Mouse (Mus musculus): ENCODE measurements around the gene Itpripl2. TPM values are rescaled to one million over a fixed set of nuclear protein-coding genes. Genes with fewer than 3 reads are reported as not detected.

Itpripl2 gene
- polyA plus RNA-seq, 1 experiment from 2014 or later, result 4.7 TPM

GRCm38 (mm10) chr7:118517819-118518218, 26.0 kb upstream of the Itpripl2 start:
- H3K4me2 ChIP-seq (replicated peaks; ENCODE audit: low read depth, low read length), result no peak overlapping the region
- WGBS, result 63% methylated on average over 2 of the region's 2 CpGs
- no peaks in the 10 kb centered on the region for H3K27me3 ChIP-seq (ENCODE audit: insufficient read depth, low read length)
- H3K4me3 ChIP-seq (ENCODE audit: low read length), result no peak overlapping the region
- no peaks in the 10 kb centered on the region for H3K9me3 ChIP-seq (ENCODE audit: low read length)
- H3K4me1 ChIP-seq (ENCODE audit: insufficient read depth, low read length), result no peaks in the 10 kb centered on the region; the same call in 1 of the 2 replicates
- H3K27ac ChIP-seq (ENCODE audit: low read length), result no peak overlapping the region
- no peak overlapping the region for H3K9ac ChIP-seq (replicated peaks; ENCODE audit: low read length)
- ATAC-seq (ENCODE audit: low FRiP score, low TSS enrichment), result peak; percentile 62; the same call in 1 of the 2 replicates
- H3K36me3 ChIP-seq (ENCODE audit: insufficient read depth, low read length), result peaks cover 5% of the 10 kb centered on the region

- no peak overlapping the region for H3K27ac ChIP-seq (ENCODE audit: low read length)
- no peaks in the 10 kb centered on the region for H3K4me1 ChIP-seq (ENCODE audit: insufficient read depth, low read length)
- H3K9me3 ChIP-seq (ENCODE audit: low read length), result no peaks in the 10 kb centered on the region
- ATAC-seq (ENCODE audit: low FRiP score, low TSS enrichment), result no peak
- H3K9ac ChIP-seq (replicated peaks; ENCODE audit: low read length), result no peak overlapping the region
- H3K36me3 ChIP-seq (ENCODE audit: insufficient read depth, low read length), result no peaks in the 10 kb centered on the region
- H3K27me3 ChIP-seq (ENCODE audit: insufficient read depth, low read length), result no peaks in the 10 kb centered on the region
- no peak overlapping the region for H3K4me3 ChIP-seq (ENCODE audit: low read length)
- 78% methylated on average over 7 of the region's 7 CpGs for WGBS
- no peak overlapping the region for H3K4me2 ChIP-seq (replicated peaks; ENCODE audit: low read depth, low read length)
Measured at GRCm38 (mm10) chr7:118508556-118508955, 16.8 kb upstream of the Itpripl2 start.

- Histone ChIP-seq H3K27ac (ENCODE audit: low read length) (no peak overlapping the region), H3K4me2 (replicated peaks; ENCODE audit: low read depth, low read length) (no peak overlapping the region), H3K36me3 (ENCODE audit: insufficient read depth, low read length) (no peaks in the 10 kb centered on the region), H3K27me3 (ENCODE audit: insufficient read depth, low read length) (no peaks in the 10 kb centered on the region), H3K9me3 (ENCODE audit: low read length) (no peaks in the 10 kb centered on the region), H3K9ac (replicated peaks; ENCODE audit: low read length) (no peak overlapping the region), H3K4me1 (ENCODE audit: insufficient read depth, low read length) (no peaks in the 10 kb centered on the region), H3K4me3 (ENCODE audit: low read length) (no peak overlapping the region)
- 58% methylated on average over 4 of the region's 4 CpGs for WGBS
- 0 out of 2 replicates have a peak, but pooled peaks have one; percentile 32 for ATAC-seq (ENCODE audit: low FRiP score, low TSS enrichment)
Measured at GRCm38 (mm10) chr7:118503844-118504243, 12.1 kb upstream of the Itpripl2 start.

GRCm38 (mm10) chr7:118502333-118502732, 10.6 kb upstream of the Itpripl2 start:
- no peaks in the 10 kb centered on the region for H3K36me3 ChIP-seq (ENCODE audit: insufficient read depth, low read length)
- ATAC-seq (ENCODE audit: low FRiP score, low TSS enrichment), result no peak
- no peaks in the 10 kb centered on the region for H3K9me3 ChIP-seq (ENCODE audit: low read length)
- no peaks in the 10 kb centered on the region for H3K27me3 ChIP-seq (ENCODE audit: insufficient read depth, low read length)
- H3K4me3 ChIP-seq (ENCODE audit: low read length), result no peak overlapping the region
- H3K9ac ChIP-seq (replicated peaks; ENCODE audit: low read length), result no peak overlapping the region
- 69% methylated on average over 8 of the region's 8 CpGs for WGBS
- no peak overlapping the region for H3K27ac ChIP-seq (ENCODE audit: low read length)
- H3K4me1 ChIP-seq (ENCODE audit: insufficient read depth, low read length), result no peaks in the 10 kb centered on the region
- H3K4me2 ChIP-seq (replicated peaks; ENCODE audit: low read depth, low read length), result no peak overlapping the region

- no peak overlapping the region for H3K4me2 ChIP-seq (replicated peaks; ENCODE audit: low read depth, low read length)
Measured at GRCm38 (mm10) chr7:118499784-118500435, 8.1 kb upstream of the Itpripl2 start.

GRCm38 (mm10) chr7:118498984-118499783, 7.4 kb upstream of the Itpripl2 start:
- WGBS, result 80% methylated on average over 12 of the region's 12 CpGs
- no peak overlapping the region for H3K9ac ChIP-seq (replicated peaks; ENCODE audit: low read length)
- H3K9me3 ChIP-seq (ENCODE audit: low read length), result no peaks in the 10 kb centered on the region
- ATAC-seq (ENCODE audit: low FRiP score, low TSS enrichment), result no peak; the same call in 1 of the 2 replicates
- H3K27ac ChIP-seq (ENCODE audit: low read length), result no peak overlapping the region
- H3K4me3 ChIP-seq (ENCODE audit: low read length), result no peak overlapping the region
- H3K27me3 ChIP-seq (ENCODE audit: insufficient read depth, low read length), result no peaks in the 10 kb centered on the region
- no peaks in the 10 kb centered on the region for H3K36me3 ChIP-seq (ENCODE audit: insufficient read depth, low read length)
- H3K4me1 ChIP-seq (ENCODE audit: insufficient read depth, low read length), result no peaks in the 10 kb centered on the region
- no peak overlapping the region for H3K4me2 ChIP-seq (replicated peaks; ENCODE audit: low read depth, low read length)

More at GRCm38 (mm10) chr7:118499784-118500435, 8.1 kb upstream of the Itpripl2 start:
- H3K4me1 ChIP-seq (ENCODE audit: insufficient read depth, low read length), result no peaks in the 10 kb centered on the region
- no peak overlapping the region for H3K9ac ChIP-seq (replicated peaks; ENCODE audit: low read length)
- no peak overlapping the region for H3K4me3 ChIP-seq (ENCODE audit: low read length)
- H3K27me3 ChIP-seq (ENCODE audit: insufficient read depth, low read length), result no peaks in the 10 kb centered on the region
- no peak overlapping the region for H3K27ac ChIP-seq (ENCODE audit: low read length)
- ATAC-seq (ENCODE audit: low FRiP score, low TSS enrichment), result no peak
- no peaks in the 10 kb centered on the region for H3K9me3 ChIP-seq (ENCODE audit: low read length)
- no peaks in the 10 kb centered on the region for H3K36me3 ChIP-seq (ENCODE audit: insufficient read depth, low read length)
- 53% methylated on average over 7 of the region's 7 CpGs for WGBS

GRCm38 (mm10) chr7:118494892-118495579, 3.3 kb upstream of the Itpripl2 start:
- H3K4me1 ChIP-seq (ENCODE audit: insufficient read depth, low read length), result peaks cover 17% of the 10 kb centered on the region
- no peaks in the 10 kb centered on the region for H3K36me3 ChIP-seq (ENCODE audit: insufficient read depth, low read length)
- 75% methylated on average over 4 of the region's 4 CpGs for WGBS

GRCm38 (mm10) chr7:118493892-118494291, 2.1 kb upstream of the Itpripl2 start:
- Histone ChIP-seq H3K27ac (ENCODE audit: low read length) (no peak overlapping the region), H3K36me3 (ENCODE audit: insufficient read depth, low read length) (no peaks in the 10 kb centered on the region), H3K4me3 (ENCODE audit: low read length) (no peak overlapping the region), H3K9me3 (ENCODE audit: low read length) (no peaks in the 10 kb centered on the region), H3K4me2 (replicated peaks; ENCODE audit: low read depth, low read length) (no peak overlapping the region), H3K4me1 (ENCODE audit: insufficient read depth, low read length) (peaks cover 27% of the 10 kb centered on the region), H3K27me3 (ENCODE audit: insufficient read depth, low read length) (peaks cover 21% of the 10 kb centered on the region), H3K9ac (replicated peaks; ENCODE audit: low read length) (no peak overlapping the region)
- no peak for ATAC-seq (ENCODE audit: low FRiP score, low TSS enrichment)
- WGBS, result 87% methylated on average over 9 of the region's 9 CpGs

More at GRCm38 (mm10) chr7:118494892-118495579, 3.3 kb upstream of the Itpripl2 start:
- Histone ChIP-seq H3K9me3 (ENCODE audit: low read length) (no peaks in the 10 kb centered on the region), H3K27me3 (ENCODE audit: insufficient read depth, low read length) (peaks cover 16% of the 10 kb centered on the region), H3K4me2 (replicated peaks; ENCODE audit: low read depth, low read length) (no peak overlapping the region), H3K27ac (ENCODE audit: low read length) (no peak overlapping the region), H3K4me3 (ENCODE audit: low read length) (no peak overlapping the region), H3K9ac (replicated peaks; ENCODE audit: low read length) (no peak overlapping the region)
- no peak for ATAC-seq (ENCODE audit: low FRiP score, low TSS enrichment)

- H3K9me3 ChIP-seq (ENCODE audit: low read length), result no peaks in the 10 kb centered on the region
- H3K4me1 ChIP-seq (ENCODE audit: insufficient read depth, low read length), result peaks cover 34% of the 10 kb centered on the region
- ATAC-seq (ENCODE audit: low FRiP score, low TSS enrichment), result peak; percentile 69; the same call in 1 of the 2 replicates
- 3% methylated on average over 67 of the region's 67 CpGs for WGBS
- H3K36me3 ChIP-seq (ENCODE audit: insufficient read depth, low read length), result no peaks in the 10 kb centered on the region
- peaks cover 25% of the 10 kb centered on the region for H3K27me3 ChIP-seq (ENCODE audit: insufficient read depth, low read length)
- peak overlapping the region; percentile 81 for H3K4me3 ChIP-seq (ENCODE audit: low read length)
- peak overlapping the region; percentile 78 for H3K4me2 ChIP-seq (replicated peaks; ENCODE audit: low read depth, low read length)
- peak overlapping the region; percentile 95 for H3K9ac ChIP-seq (replicated peaks; ENCODE audit: low read length)
- H3K27ac ChIP-seq (ENCODE audit: low read length), result peak overlapping the region; percentile 92
Measured at GRCm38 (mm10) chr7:118490666-118491430, 927 bp downstream of the Itpripl2 start.
